15 mouse cellular contexts compared by ENCODE assay signal in genomic region chr6:29005803-29006202, GRCm38 (mm10). TPM values are rescaled to one million over a fixed set of nuclear protein-coding genes. Genes with fewer than 3 reads are reported as not detected.
"Had no signal": no experiment of that assay in that cellular context is flagged by ENCODE, and none has a peak within 500 bp of the region (broad histone marks: within the 10 kb centered on the region; RNA-seq: fewer than 3 reads in every experiment).

No protein-coding gene starts in this region.

- DNase-seq: lung, adult 18-20 months; lung, embryonic 14.5 days; lung, postnatal 10 days; lung, postnatal 4 days; midbrain, embryonic 14.5 days; retina, postnatal 1 day; right cerebral cortex, adult 18-20 months; right cerebral cortex, postnatal 25 days; right cerebral cortex, postnatal 4 days; spleen, adult 18-20 months; thymus, adult 18-20 months; thymus, postnatal 25 days; thymus, postnatal 4 days had no signal

RNA-seq across cellular contexts. Expression of gene Lep, which starts 54.2 kb away (rescaled TPM):
- total RNA-seq: megakaryocyte, adult 5-6 weeks; megakaryocyte-erythroid progenitor cell, adult 5-6 weeks had no signal
